Mouse (Mus musculus) liver, embryonic 15.5 days (tissue): ENCODE data around the gene Arhgef2. TPM values are rescaled to one million over a fixed set of nuclear protein-coding genes. Genes with fewer than 3 reads are reported as not detected.
"Not testable (repeated sequence)": the region's sequence is repeated elsewhere in the genome, so short reads cannot be mapped to it uniquely, and the experiment has no call there.

Experiments
- ATAC-seq: fragments of 200-750 bp; cut with Nextera tagmentation; 2 replicates; pipeline ENCODE4 v1.8.0; 2017; ENCODE audit warnings: moderate number of reproducible peaks, mild to moderate bottlenecking, moderate library complexity; ENCODE audit not compliant: insufficient read depth
- H3K27ac ChIP-seq: fragments of 300-500 bp; sonication (generic); replicated peaks from 2 replicates; pipeline ENCODE4 v1.5.1; 2015; ENCODE audit warnings: mild to moderate bottlenecking, inconsistent platforms
- H3K27me3 ChIP-seq: fragments of 300-500 bp; sonication (generic); 2 replicates; pipeline ENCODE4 v1.6.1; 2015; ENCODE audit warnings: mild to moderate bottlenecking, inconsistent platforms
- H3K36me3 ChIP-seq: fragments of 300-500 bp; sonication (generic); replicated peaks from 2 replicates; pipeline ENCODE4 v1.6.1; 2015; ENCODE audit warnings: moderate library complexity, mild to moderate bottlenecking, inconsistent platforms
- H3K4me1 ChIP-seq: fragments of 300-500 bp; sonication (generic); replicated peaks from 2 replicates; pipeline ENCODE4 v1.6.1; 2015; ENCODE audit warnings: inconsistent platforms
- H3K4me2 ChIP-seq: fragments of 300-500 bp; sonication (generic); 2 replicates; pipeline ENCODE4 v1.6.1; 2015; ENCODE audit warnings: moderate library complexity, mild to moderate bottlenecking, inconsistent platforms
- H3K4me3 ChIP-seq: fragments of 300-500 bp; sonication (generic); replicated peaks from 2 replicates; pipeline ENCODE4 v1.5.1; 2015; ENCODE audit warnings: mild to moderate bottlenecking, inconsistent platforms
- H3K9ac ChIP-seq: fragments of 300-500 bp; sonication (generic); 2 replicates; pipeline ENCODE4 v1.6.1; 2015; ENCODE audit warnings: moderate library complexity, mild to moderate bottlenecking, inconsistent platforms
- H3K9me3 ChIP-seq: fragments of 300-500 bp; sonication (generic); replicated peaks from 2 replicates; pipeline ENCODE4 v1.6.1; 2016; ENCODE audit warnings: inconsistent platforms
- WGBS: fragments of 180-500 bp; shearing (Covaris S2); methylation state at CpG from one replicate; pipeline ENCODE4 v1.1.7; 2015; ENCODE audit warnings: mixed read lengths; ENCODE audit not compliant: insufficient replicate concordance; 5-methylcytosine and 5-hydroxymethylcytosine counted together
- polyA plus RNA-seq: library from polyadenylated mRNA; unstranded; fragments of >200 nt; fragmentation: Nextera tagmentation; extraction: Ambion mirVana; gene quantifications from 2 replicates; pipeline ENCODE4 v1.2.1, GENCODE M21; 2015

The Arhgef2 gene
- polyA plus RNA-seq, 1 experiment from 2014 or later, result 14.4 TPM

DNA sequence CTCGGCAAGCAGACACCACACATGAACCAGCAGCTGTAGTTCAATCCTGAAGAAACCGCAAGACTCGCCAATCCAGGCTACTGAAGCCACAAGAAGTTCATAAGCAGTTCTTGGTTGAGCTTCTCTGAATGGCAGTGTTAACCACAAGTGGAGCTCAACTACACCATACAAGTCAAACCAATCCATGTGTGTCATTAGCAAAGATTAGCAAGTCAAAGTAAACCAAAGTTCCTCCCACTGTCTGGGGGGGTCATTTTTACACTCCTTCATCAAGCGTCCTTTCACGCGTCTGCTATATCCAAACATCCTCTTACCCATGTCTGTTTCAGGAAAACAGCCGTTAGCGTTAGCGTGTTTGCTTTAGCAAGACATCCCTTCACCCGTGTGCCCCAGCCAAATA lies 35.4 kb upstream of the Arhgef2 start:
- Histone ChIP-seq H3K4me1 (peaks cover 24% of the 10 kb centered on the region), H3K27me3 (no peaks in the 10 kb centered on the region), H3K27ac (no peak overlapping the region), H3K9me3 (no peaks in the 10 kb centered on the region), H3K36me3 (peaks cover 45% of the 10 kb centered on the region), H3K4me3 (no peak overlapping the region), H3K9ac (no peak overlapping the region), H3K4me2 (no peak overlapping the region)
- 78% methylated on average over 10 of the region's 10 CpGs for WGBS
- no peak for ATAC-seq

DNA sequence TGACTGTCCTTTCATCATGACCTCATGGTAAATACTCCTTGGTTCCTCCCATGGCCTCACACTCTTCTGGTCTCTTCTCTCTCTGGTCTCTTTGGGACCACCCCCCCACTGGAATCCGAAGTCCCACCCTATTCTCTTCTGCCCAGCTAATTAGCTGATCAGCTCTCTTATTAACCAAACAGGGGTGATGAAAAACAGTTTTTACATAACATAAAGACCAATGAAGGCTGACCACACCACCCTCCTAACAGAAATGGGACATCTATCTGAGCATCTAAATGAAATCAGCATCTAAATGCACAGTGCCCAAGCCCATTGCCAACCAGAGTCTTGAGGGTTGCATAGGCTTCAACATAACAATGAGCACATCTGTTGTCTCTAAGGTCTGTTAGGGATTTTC lies 33.9 kb upstream of the Arhgef2 start:
- 56% methylated on average over 1 of the region's 1 CpGs for WGBS

DNA sequence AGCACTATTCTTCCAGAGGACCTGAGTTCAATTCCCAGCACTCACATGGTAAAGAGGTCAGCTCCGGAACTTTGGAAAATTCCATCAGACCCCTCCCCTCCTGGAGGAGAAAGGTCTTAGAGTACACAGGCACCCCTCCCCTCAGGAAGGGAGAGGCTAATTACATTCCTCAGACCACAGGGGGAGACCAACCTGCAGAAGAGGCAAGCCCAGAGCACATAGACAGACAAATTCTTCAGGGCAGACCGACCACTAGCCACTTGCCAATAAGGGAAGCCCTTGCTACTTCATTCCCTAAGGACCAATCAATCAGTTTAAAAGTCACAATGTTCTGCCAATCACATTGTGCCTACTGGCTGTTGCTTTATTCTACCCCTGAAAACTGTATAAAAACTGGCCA lies 32.9 kb upstream of the Arhgef2 start:
- Histone ChIP-seq H3K4me1 (peaks cover 16% of the 10 kb centered on the region), H3K4me2 (no peak overlapping the region), H3K36me3 (peaks cover 22% of the 10 kb centered on the region), H3K27ac (no peak overlapping the region), H3K4me3 (no peak overlapping the region), H3K27me3 (no peaks in the 10 kb centered on the region), H3K9me3 (no peaks in the 10 kb centered on the region), H3K9ac (no peak overlapping the region)
- ATAC-seq, result no peak
- 64% methylated on average over 2 of the region's 2 CpGs for WGBS

More for the DNA sequence above, 33.9 kb upstream of the Arhgef2 start:
- peaks cover 29% of the 10 kb centered on the region for H3K36me3 ChIP-seq
- peaks cover 20% of the 10 kb centered on the region for H3K4me1 ChIP-seq
- H3K27me3 ChIP-seq, result no peaks in the 10 kb centered on the region
- no peaks in the 10 kb centered on the region for H3K9me3 ChIP-seq
- H3K4me2 ChIP-seq, result no peak overlapping the region
- H3K4me3 ChIP-seq, result no peak overlapping the region
- H3K9ac ChIP-seq, result no peak overlapping the region
- no peak overlapping the region for H3K27ac ChIP-seq
- ATAC-seq, result no peak

GRCm38 (mm10) chr3:88573810-88574209 lies 32.0 kb upstream of the Arhgef2 start:
- no peak overlapping the region for H3K4me2 ChIP-seq
- WGBS, result 61% methylated on average over 2 of the region's 2 CpGs
- peaks cover 12% of the 10 kb centered on the region for H3K36me3 ChIP-seq

GRCm38 (mm10) chr3:88575540-88575939 lies 30.2 kb upstream of the Arhgef2 start, which contains the start of gene Ssr2:
Gene Ssr2, plus strand, starts transcription at chr3:88575876.
- WGBS, result 74% methylated on average over 3 of the region's 3 CpGs
- no peak for ATAC-seq

More at GRCm38 (mm10) chr3:88573810-88574209, 32.0 kb upstream of the Arhgef2 start:
- no peaks in the 10 kb centered on the region for H3K9me3 ChIP-seq
- H3K9ac ChIP-seq, result no peak overlapping the region
- H3K27me3 ChIP-seq, result no peaks in the 10 kb centered on the region
- ATAC-seq, result no peak
- no peak overlapping the region for H3K27ac ChIP-seq
- H3K4me1 ChIP-seq, result peaks cover 11% of the 10 kb centered on the region
- no peak overlapping the region for H3K4me3 ChIP-seq

DNA sequence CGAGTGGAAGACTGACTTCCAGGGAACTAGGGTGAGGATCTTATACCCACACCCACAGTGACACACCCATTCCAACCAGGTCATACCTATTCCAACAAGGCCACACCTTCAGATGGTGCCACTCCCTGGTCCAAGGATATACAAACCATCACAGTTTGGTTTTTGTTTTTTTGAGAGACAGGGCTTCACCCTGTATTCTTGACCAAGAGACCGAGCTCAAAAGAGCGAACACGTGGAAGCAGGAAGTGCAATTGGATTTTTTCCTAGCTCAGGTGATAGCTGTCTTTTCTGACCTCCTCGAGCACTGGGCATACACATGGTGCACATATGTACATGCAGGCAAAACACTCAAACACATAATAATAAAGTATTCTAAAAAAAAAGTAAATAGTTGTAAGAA lies 27.9 kb upstream of the Arhgef2 start:
- H3K9ac ChIP-seq, H3K9me3 ChIP-seq, H3K4me3 ChIP-seq, H3K27ac ChIP-seq, H3K27me3 ChIP-seq, ATAC-seq, H3K4me2 ChIP-seq: not testable (repeated sequence)
- WGBS, result 72% methylated on average over 5 of the region's 5 CpGs
- Histone ChIP-seq H3K36me3 (peaks cover 20% of the 10 kb centered on the region), H3K4me1 (peaks cover 23% of the 10 kb centered on the region)

More at GRCm38 (mm10) chr3:88575540-88575939, 30.2 kb upstream of the Arhgef2 start, which contains the start of gene Ssr2:
- Histone ChIP-seq H3K9ac (no peak within 1 kb of the TSS), H3K4me2 (no peak within 1 kb of the TSS), H3K27ac (no peak within 1 kb of the TSS), H3K27me3 (no peaks in the 10 kb centered on the region), H3K4me3 (no peak within 1 kb of the TSS), H3K4me1 (peaks cover 16% of the 10 kb centered on the region), H3K9me3 (no peaks in the 10 kb centered on the region), H3K36me3 (no peaks in the 10 kb centered on the region)

- no peak for ATAC-seq
- Histone ChIP-seq H3K4me1 (peaks cover 23% of the 10 kb centered on the region), H3K4me2 (peak overlapping the region; percentile 72), H3K36me3 (peaks cover 29% of the 10 kb centered on the region), H3K9me3 (no peaks in the 10 kb centered on the region), H3K4me3 (peak overlapping the region; percentile 86), H3K9ac (peak overlapping the region; percentile 90; the same call in 1 of the 2 replicates), H3K27me3 (no peaks in the 10 kb centered on the region), H3K27ac (no peak overlapping the region)
- 37% methylated on average over 8 of the region's 8 CpGs for WGBS
These were observed 27.0 kb upstream of the Arhgef2 start for GRCm38 (mm10) chr3:88578498-88579424.

DNA sequence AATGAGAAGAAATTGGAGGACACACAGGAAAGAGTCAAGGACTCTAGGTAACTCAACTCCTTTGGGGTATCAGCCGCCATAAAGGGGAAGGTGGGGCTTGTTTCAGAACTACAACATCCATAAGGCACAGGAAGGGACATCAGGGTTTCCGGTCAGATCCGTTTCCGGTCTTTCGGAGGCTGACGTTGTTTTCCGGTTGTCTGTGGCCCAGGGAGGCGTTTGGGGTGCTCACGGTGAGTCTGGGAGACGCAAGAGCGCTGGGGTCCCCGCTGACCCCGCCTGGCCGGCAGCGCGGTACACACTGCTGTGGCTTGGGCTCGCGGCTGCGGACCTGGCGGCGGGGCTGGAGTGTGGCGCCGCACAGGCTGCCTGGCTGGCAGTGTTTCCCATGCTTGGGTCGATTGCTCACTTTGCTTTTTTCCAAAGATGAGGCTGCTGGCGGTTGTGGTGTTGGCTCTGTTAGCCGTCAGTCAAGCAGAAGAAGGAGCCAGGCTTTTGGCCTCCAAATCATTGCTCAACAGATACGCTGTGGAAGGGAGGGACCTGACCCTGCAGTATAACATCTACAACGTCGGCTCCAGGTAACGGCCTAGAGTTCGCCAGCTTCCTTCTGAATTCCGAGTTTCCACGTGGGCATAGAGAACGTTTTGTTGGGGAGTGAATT lies 26.2 kb upstream of the Arhgef2 start:
- H3K4me3 ChIP-seq, result peak overlapping the region; percentile 86
- H3K4me2 ChIP-seq, result peak overlapping the region; percentile 72
- H3K27ac ChIP-seq, result peak overlapping the region; percentile 81
- under 1% methylated on average over 34 of the region's 34 CpGs for WGBS
- H3K27me3 ChIP-seq, result no peaks in the 10 kb centered on the region
- peaks cover 37% of the 10 kb centered on the region for H3K36me3 ChIP-seq
- H3K9me3 ChIP-seq, result no peaks in the 10 kb centered on the region
- peak overlapping the region; percentile 90 for H3K9ac ChIP-seq
- ATAC-seq, result peak; percentile 83
- H3K4me1 ChIP-seq, result peaks cover 23% of the 10 kb centered on the region

- H3K4me1 ChIP-seq, result peaks cover 9% of the 10 kb centered on the region
- no peaks in the 10 kb centered on the region for H3K9me3 ChIP-seq
- no peak overlapping the region for H3K4me2 ChIP-seq
- H3K4me3 ChIP-seq, result no peak overlapping the region
- ATAC-seq, result no peak
- no peak overlapping the region for H3K9ac ChIP-seq
- no peaks in the 10 kb centered on the region for H3K27me3 ChIP-seq
- H3K36me3 ChIP-seq, result peaks cover 72% of the 10 kb centered on the region
- H3K27ac ChIP-seq, result no peak overlapping the region
- 86% methylated on average over 6 of the region's 6 CpGs for WGBS
These were observed 20.0 kb upstream of the Arhgef2 start for GRCm38 (mm10) chr3:88585769-88586168.

DNA sequence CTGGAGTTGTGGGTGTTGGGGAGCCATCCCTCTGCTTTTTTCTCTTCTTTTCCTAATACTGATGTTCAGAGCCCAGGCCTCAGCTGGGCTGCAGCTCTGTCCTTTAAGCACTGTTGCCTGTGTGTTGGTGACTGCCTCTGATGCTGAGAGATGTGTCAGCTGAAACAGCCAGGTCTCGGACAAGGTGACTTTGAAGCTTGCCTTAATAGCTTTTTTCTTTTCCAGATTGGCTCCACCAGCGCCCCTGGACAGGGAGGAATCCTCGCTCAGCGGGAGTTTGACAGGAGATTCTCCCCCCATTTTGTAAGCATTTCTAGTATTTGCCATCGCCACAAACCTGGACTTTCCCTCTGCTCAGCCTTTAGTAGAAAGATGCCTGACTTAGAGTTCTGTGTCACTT lies 19.1 kb upstream of the Arhgef2 start:
- H3K9ac ChIP-seq, result no peak overlapping the region
- 87% methylated on average over 5 of the region's 5 CpGs for WGBS
- no peaks in the 10 kb centered on the region for H3K9me3 ChIP-seq
- no peaks in the 10 kb centered on the region for H3K27me3 ChIP-seq
- peaks cover 13% of the 10 kb centered on the region for H3K4me1 ChIP-seq
- H3K4me2 ChIP-seq, result no peak overlapping the region
- H3K4me3 ChIP-seq, result no peak overlapping the region
- H3K27ac ChIP-seq, result no peak overlapping the region
- no peak for ATAC-seq
- H3K36me3 ChIP-seq, result peaks cover 64% of the 10 kb centered on the region

GRCm38 (mm10) chr3:88590246-88590645 lies 15.5 kb upstream of the Arhgef2 start:
- Histone ChIP-seq H3K27me3 (no peaks in the 10 kb centered on the region), H3K9ac (no peak overlapping the region), H3K4me3 (no peak overlapping the region), H3K9me3 (no peaks in the 10 kb centered on the region), H3K4me2 (no peak overlapping the region), H3K27ac (no peak overlapping the region), H3K36me3 (peaks cover 35% of the 10 kb centered on the region), H3K4me1 (peaks cover 35% of the 10 kb centered on the region)
- ATAC-seq, result no peak
- WGBS, result 41% methylated on average over 5 of the region's 5 CpGs
